Mouse (Mus musculus) forebrain, embryonic 12.5 days (tissue): ENCODE results near the gene Fam173a. TPM values are rescaled to one million over a fixed set of nuclear protein-coding genes. Genes with fewer than 3 reads are reported as not detected.
"Not testable (repeated sequence)": the region's sequence is repeated elsewhere in the genome, so short reads cannot be mapped to it uniquely, and the experiment has no call there.

Experiments used
- ATAC-seq: fragments of 200-750 bp; cut with Nextera tagmentation; 2 replicates; pipeline ENCODE4 v1.8.0; 2017; ENCODE audit warnings: moderate TSS enrichment; ENCODE audit not compliant: low FRiP score
- H3K27ac ChIP-seq: fragments of 300-500 bp; sonication (generic); 2 replicates; pipeline ENCODE4 v1.5.1; 2016; ENCODE audit warnings: mild to moderate bottlenecking
- H3K27me3 ChIP-seq: fragments of 300-500 bp; sonication (generic); 2 replicates; pipeline ENCODE4 v1.6.1; 2016; ENCODE audit warnings: mild to moderate bottlenecking
- H3K36me3 ChIP-seq: fragments of 300-500 bp; sonication (generic); replicated peaks from 2 replicates; pipeline ENCODE4 v1.6.1; 2016; ENCODE audit warnings: mild to moderate bottlenecking
- H3K4me1 ChIP-seq: fragments of 300-500 bp; sonication (generic); 2 replicates; pipeline ENCODE4 v1.6.1; 2016
- H3K4me2 ChIP-seq: fragments of 300-500 bp; sonication (generic); 2 replicates; pipeline ENCODE4 v1.6.1; 2016; ENCODE audit warnings: mild to moderate bottlenecking, moderate library complexity
- H3K4me3 ChIP-seq: fragments of 300-500 bp; sonication (generic); replicated peaks from 2 replicates; pipeline ENCODE4 v1.5.1; 2016; ENCODE audit warnings: mild to moderate bottlenecking
- H3K9ac ChIP-seq: fragments of 300-500 bp; sonication (generic); 2 replicates; pipeline ENCODE4 v1.6.1; 2016; ENCODE audit warnings: mild to moderate bottlenecking
- H3K9me3 ChIP-seq: fragments of 300-500 bp; sonication (generic); 2 replicates; pipeline ENCODE4 v1.6.1; 2016
- WGBS: fragments of 180-500 bp; shearing (Covaris S2); methylation state at CpG from one replicate; pipeline ENCODE4 v1.1.7; 2016; 5-methylcytosine and 5-hydroxymethylcytosine counted together
- microRNA-seq: library from miRNA; unstranded; fragments of <30 nt; microRNA quantifications from one replicate; pipeline ENCODE4, GENCODE M21; 2017
- polyA plus RNA-seq: library from polyadenylated mRNA; unstranded; fragments of >200 nt; fragmentation: Nextera tagmentation; extraction: Ambion mirVana; gene quantifications from 2 replicates; pipeline ENCODE4 v1.2.1, GENCODE M21; 2016

Gene Fam173a
- polyA plus RNA-seq, 1 experiment from 2014 or later = 76.7 TPM

DNA sequence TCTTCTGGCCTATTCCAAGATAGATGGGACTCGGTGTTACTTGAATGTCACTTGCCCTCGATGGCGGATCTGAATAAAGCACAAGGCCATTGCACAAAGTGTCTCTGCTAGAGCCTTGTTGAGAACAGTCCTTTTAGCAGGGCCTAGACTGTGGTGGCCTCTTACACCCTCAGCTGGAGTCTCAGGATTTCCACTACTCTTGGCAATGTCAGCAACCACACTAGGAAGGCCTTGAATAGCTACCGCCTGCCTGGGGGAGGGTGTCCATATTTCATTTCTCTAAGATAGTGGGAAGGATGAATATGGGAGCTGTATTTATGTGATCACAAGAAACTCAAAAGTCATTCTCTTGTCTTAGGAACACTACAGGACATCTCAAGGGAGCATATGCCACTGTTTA, 44.5 kb downstream of the Fam173a start:
- Histone ChIP-seq H3K4me2 (no peak overlapping the region), H3K36me3 (no peaks in the 10 kb centered on the region), H3K4me3 (no peak overlapping the region), H3K27me3 (0 out of 2 replicates have a peak, but pooled peaks cover 3% of the 10 kb centered on the region), H3K9ac (no peak overlapping the region), H3K27ac (no peak overlapping the region), H3K9me3 (no peaks in the 10 kb centered on the region), H3K4me1 (0 out of 2 replicates have a peak, but pooled peaks cover 5% of the 10 kb centered on the region)
- 94% methylated on average over 4 of the region's 4 CpGs for WGBS
- no peak for ATAC-seq

GRCm38 (mm10) chr17:25744311-25744710, 48.4 kb downstream of the Fam173a start:
- WGBS = 84% methylated on average over 10 of the region's 10 CpGs
- ATAC-seq = no peak

GRCm38 (mm10) chr17:25743831-25744230, 48.9 kb downstream of the Fam173a start:
- no peak overlapping the region for H3K27ac ChIP-seq
- no peak overlapping the region for H3K9ac ChIP-seq
- no peaks in the 10 kb centered on the region for H3K4me1 ChIP-seq
- no peak for ATAC-seq
- no peaks in the 10 kb centered on the region for H3K9me3 ChIP-seq
- peaks cover 6% of the 10 kb centered on the region; the same call in 1 of the 2 replicates for H3K27me3 ChIP-seq
- H3K4me3 ChIP-seq = no peak overlapping the region
- no peaks in the 10 kb centered on the region for H3K36me3 ChIP-seq
- no peak overlapping the region for H3K4me2 ChIP-seq
- 96% methylated on average over 9 of the region's 9 CpGs for WGBS

More at GRCm38 (mm10) chr17:25744311-25744710, 48.4 kb downstream of the Fam173a start:
- no peaks in the 10 kb centered on the region for H3K4me1 ChIP-seq
- H3K27me3 ChIP-seq = peaks cover 4% of the 10 kb centered on the region; the same call in 1 of the 2 replicates
- no peak overlapping the region for H3K9ac ChIP-seq
- no peak overlapping the region for H3K4me3 ChIP-seq
- no peaks in the 10 kb centered on the region for H3K9me3 ChIP-seq
- no peak overlapping the region for H3K27ac ChIP-seq
- H3K36me3 ChIP-seq = no peaks in the 10 kb centered on the region
- H3K4me2 ChIP-seq = no peak overlapping the region

- not testable (repeated sequence) for H3K36me3 ChIP-seq, H3K4me3 ChIP-seq, H3K4me2 ChIP-seq, H3K27ac ChIP-seq, ATAC-seq, H3K9ac ChIP-seq, H3K4me1 ChIP-seq, H3K9me3 ChIP-seq, H3K27me3 ChIP-seq
- WGBS = 73% methylated on average over 12 of the region's 12 CpGs
These were observed 51.2 kb downstream of the Fam173a start for GRCm38 (mm10) chr17:25741471-25741870.

Small RNAs within 50 kb of the gene (microRNA-seq; reads per million reads assigned to microRNA genes)
- gene Gm25083 = not detected
- gene Mir3082 = not detected
- 0.73 reads per million for gene Mir6966

Other genes with a start within 250 kb of the Fam173a start
- gene Sox8, start 222.2 kb downstream of the Fam173a start, polyA plus RNA-seq = 10.3 and 15.1 TPM in 2 replicates
- gene Lmf1, start 213.8 kb downstream of the Fam173a start, polyA plus RNA-seq = 17.8 and 21.0 TPM in 2 replicates
- 1.7 and 1.9 TPM in 2 replicates for gene Gng13, start 75.7 kb downstream of the Fam173a start, polyA plus RNA-seq
- gene Chtf18, start 65.5 kb downstream of the Fam173a start, polyA plus RNA-seq = 39.6 and 41.8 TPM in 2 replicates
- gene Rpusd1, start 65.2 kb downstream of the Fam173a start, polyA plus RNA-seq = 18.0 and 19.6 TPM in 2 replicates
- 0.18 TPM in 1 of 2 replicates, not detected in the other for gene Mslnl, start 56.9 kb downstream of the Fam173a start, polyA plus RNA-seq
- 0.28 and 0.50 TPM in 2 replicates for gene Msln, start 38.5 kb downstream of the Fam173a start, polyA plus RNA-seq
- gene Narfl, start 19.1 kb downstream of the Fam173a start, polyA plus RNA-seq = 25.6 and 26.0 TPM in 2 replicates
- 99.1 and 100 TPM in 2 replicates for gene Haghl, start 7.2 kb downstream of the Fam173a start, polyA plus RNA-seq
- 0.32 and 0.69 TPM in 2 replicates for gene Ccdc78, start 6.3 kb downstream of the Fam173a start, polyA plus RNA-seq
- not detected in 2 replicates for gene AC134908.4, start 2.8 kb upstream of the Fam173a start, polyA plus RNA-seq
- 61.2 and 79.6 TPM in 2 replicates for gene Metrn, start 4.2 kb upstream of the Fam173a start, polyA plus RNA-seq
- gene Fbxl16, start 16.2 kb upstream of the Fam173a start, polyA plus RNA-seq = 21.0 and 23.7 TPM in 2 replicates
- 27.8 and 28.2 TPM in 2 replicates for gene Wdr24, start 30.7 kb upstream of the Fam173a start, polyA plus RNA-seq
- gene Jmjd8, start 36.0 kb upstream of the Fam173a start, polyA plus RNA-seq = 65.7 and 69.5 TPM in 2 replicates
- gene Stub1, start 40.5 kb upstream of the Fam173a start, polyA plus RNA-seq = 284 and 288 TPM in 2 replicates
- 5.0 and 5.7 TPM in 2 replicates for gene Rhbdl1, start 44.4 kb upstream of the Fam173a start, polyA plus RNA-seq
- 2.5 and 3.3 TPM in 2 replicates for gene Gm20683, start 48.9 kb upstream of the Fam173a start, polyA plus RNA-seq
- gene Rhot2, start 52.0 kb upstream of the Fam173a start, polyA plus RNA-seq = 20.9 and 23.4 TPM in 2 replicates
- 38.2 and 41.1 TPM in 2 replicates for gene Wdr90, start 68.6 kb upstream of the Fam173a start, polyA plus RNA-seq
- gene Mcrip2, start 75.9 kb upstream of the Fam173a start, polyA plus RNA-seq = 7.7 and 9.8 TPM in 2 replicates
- 51.6 and 55.5 TPM in 2 replicates for gene Mettl26, start 82.2 kb upstream of the Fam173a start, polyA plus RNA-seq
- 0.66 and 0.79 TPM in 2 replicates for gene Wfikkn1, start 88.0 kb upstream of the Fam173a start, polyA plus RNA-seq
- 35.1 and 36.5 TPM in 2 replicates for gene Rab40c, start 126.8 kb upstream of the Fam173a start, polyA plus RNA-seq
- gene Pigq, start 152.0 kb upstream of the Fam173a start, polyA plus RNA-seq = 51.4 and 53.0 TPM in 2 replicates
- 0.09 and 0.72 TPM in 2 replicates for gene Nhlrc4, start 152.1 kb upstream of the Fam173a start, polyA plus RNA-seq
- gene A930017K11Rik, start 159.7 kb upstream of the Fam173a start, polyA plus RNA-seq = 0.08 and 0.13 TPM in 2 replicates
- 30.6 and 31.7 TPM in 2 replicates for gene Capn15, start 192.9 kb upstream of the Fam173a start, polyA plus RNA-seq